Mouse (Mus musculus) right cerebral cortex, adult 2 months (tissue): ENCODE data around the gene Aars.

Source experiments
- DNase-seq, 2 experiments: peaks; one replicate each; pipeline ENCODE4 v3.0.0; 2021 to 2022; ENCODE audit warnings: low spot score in 2 of 2

Gene Aars

DNA sequence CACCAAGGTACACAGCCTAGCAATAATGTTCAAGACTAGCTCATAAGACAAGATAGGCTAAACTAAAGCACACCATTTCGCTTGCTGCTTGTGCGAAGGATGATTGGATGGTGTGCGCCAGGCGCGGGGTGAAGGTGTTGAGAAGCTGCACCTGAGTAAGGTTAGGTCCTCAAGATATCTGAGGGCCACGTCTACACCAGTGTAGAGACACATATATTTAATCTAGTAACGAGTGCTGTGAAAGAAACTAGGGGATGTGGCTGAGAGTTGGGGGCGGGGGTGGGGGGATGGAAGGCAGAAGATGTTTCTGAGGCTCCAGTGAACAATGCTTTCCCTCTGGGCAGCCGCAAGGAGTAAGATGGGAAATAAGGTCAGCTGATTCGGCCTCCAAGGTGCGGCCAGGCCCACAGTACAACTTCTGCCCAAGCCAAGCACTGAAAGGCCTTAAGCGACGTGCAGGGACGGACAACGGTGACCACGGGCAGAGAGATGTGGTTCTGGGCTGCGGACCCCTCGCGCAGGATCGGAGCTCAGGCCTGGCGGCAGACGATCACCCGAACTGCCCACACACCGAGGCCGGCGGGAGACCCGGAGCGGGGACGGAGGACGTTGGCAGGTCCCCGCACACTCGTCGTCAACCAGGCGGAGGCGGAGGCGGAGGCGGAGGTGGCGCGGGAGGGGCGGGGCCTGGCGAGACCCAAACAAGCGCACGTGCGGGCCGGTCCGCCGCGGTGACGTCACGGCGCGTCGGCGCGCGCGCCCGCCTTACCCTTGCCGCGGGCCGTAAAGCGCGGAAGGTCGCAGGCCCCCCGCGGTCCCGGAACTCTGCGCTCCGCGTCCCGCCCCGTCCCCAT, 61.1 kb downstream of the Aars start, which contains the start of gene Pdpr:
TSS of gene Pdpr (plus strand) at position 766 of the 854 bp plus-strand sequence.
- DNase-seq: peak; percentile 85 to 88

DNA sequence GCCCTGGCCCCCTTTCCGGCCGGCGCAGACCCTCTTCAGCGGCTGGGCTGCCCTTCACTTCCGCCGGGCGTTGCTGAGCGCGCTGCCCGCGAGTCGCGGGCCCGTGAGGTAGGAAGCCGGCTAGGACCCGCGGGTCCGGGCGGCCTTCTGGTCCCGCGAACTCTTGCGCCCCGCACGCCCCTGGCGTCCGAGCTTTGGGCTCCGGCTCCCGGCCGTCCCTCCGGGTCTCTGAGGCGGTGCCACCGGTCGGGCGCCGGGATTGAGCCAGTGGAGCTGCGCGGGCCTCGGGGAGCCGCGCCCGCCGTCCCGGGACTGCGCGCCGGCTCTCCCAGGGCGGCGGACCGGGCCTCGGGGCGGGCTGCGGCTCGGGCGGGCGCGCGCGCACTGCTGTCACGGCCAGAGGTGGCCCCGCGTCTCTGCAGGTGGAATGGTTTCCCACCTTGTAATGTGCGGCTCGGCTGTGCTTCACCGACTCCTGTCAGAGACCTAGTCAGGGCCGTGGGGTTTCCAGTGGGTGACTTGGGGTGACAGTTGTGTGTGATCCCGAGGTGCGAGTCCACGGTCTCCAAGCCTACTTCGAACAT, 61.9 kb downstream of the Aars start:
- peak; percentile 11 to 28 for DNase-seq
